Mouse (Mus musculus): ENCODE data around the gene Lrrc25. TPM values are rescaled to one million over a fixed set of nuclear protein-coding genes. Genes with fewer than 3 reads are reported as not detected.

Lrrc25 gene
- polyA plus RNA-seq, 1 experiment: 1.4 TPM

DNA sequence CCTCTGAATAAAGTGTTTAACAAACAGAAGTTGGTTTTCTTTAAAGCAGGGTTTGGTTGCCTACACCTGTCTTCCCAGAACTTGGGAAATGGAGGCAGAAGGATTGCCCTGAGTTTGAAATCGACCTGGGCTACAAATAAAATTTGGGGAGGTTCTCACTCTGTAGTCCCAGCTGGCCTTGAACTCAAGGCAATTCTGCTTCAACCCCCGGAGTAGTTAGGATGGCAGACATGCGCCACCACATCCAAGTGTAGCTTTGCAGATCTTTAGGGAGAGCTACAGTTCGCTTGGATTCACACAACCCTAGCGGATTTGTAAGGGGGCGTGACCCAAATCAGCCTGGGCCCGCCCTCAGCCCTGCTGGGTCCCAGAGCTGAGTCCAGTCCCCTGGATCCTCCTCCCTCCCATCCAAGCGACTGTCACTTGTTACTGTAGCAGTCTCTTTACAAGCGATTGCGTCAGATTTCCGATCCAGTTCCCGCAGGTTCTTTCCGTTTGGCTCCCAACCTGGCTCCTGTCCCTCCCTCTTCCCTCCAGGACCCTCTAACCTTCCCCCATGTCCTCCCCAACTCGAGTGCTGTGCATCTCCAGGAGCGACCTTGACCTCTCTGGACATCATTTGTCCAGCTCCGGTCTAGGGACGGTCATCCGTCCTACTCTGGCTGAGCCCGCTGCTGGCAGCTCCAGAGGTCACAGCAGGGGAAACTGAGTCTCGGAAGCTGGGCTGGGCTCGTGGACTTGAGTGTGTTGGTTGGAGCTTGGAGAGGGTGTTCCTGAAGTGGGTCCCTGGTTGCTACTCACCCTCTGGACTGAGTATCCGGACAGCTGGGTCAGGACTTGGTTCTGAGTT is 14.8 kb downstream of the Lrrc25 start:
- no peak for TF ChIP-seq CTCF (IDR thresholded peaks at IDR 0.05; ENCODE audit: control insufficient read depth, insufficient read depth, insufficient replicate concordance, low read depth, low read length)
- TF ChIP-seq POLR2A (IDR thresholded peaks at IDR 0.05; ENCODE audit: control insufficient read depth, low read depth, low read length): no peak
- Histone ChIP-seq H3K36me3 (ENCODE audit: control insufficient read depth, insufficient read depth, low read length) (no peaks in the 10 kb centered on the region), H3K4me3 (ENCODE audit: control insufficient read depth, low read depth, low read length) (no peak overlapping the region), H3K4me1 (ENCODE audit: control insufficient read depth, insufficient read depth, low read length) (peaks cover 18% of the 10 kb centered on the region), H3K27me3 (ENCODE audit: control insufficient read depth, insufficient read depth, low read length) (no peaks in the 10 kb centered on the region), H3K27ac (ENCODE audit: control insufficient read depth, insufficient read depth, low read depth, low read length) (no peak overlapping the region)

DNA sequence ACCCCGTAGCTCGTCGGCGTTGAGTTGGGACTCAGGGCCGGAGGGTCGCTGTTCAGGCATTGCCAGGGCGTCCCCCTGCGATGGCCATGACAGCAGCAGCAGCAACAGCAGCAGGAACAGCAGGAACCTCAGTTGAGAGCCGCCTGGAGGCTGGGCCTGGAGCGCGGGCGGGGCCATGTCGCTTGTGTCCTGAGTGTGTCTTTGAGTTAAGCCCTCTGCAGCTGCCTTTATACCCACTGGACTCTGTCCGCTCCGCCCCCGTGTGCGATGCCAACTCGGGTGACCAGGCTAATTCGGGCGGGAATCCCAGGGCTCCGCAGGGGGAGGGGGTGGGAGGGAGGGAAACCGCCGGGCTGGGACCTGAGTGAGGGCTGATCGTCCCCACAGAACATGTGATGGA is 15.5 kb downstream of the Lrrc25 start:
- TF ChIP-seq CTCF (IDR thresholded peaks at IDR 0.05; ENCODE audit: control insufficient read depth, insufficient read depth, insufficient replicate concordance, low read depth, low read length): no peak
- no peak overlapping the region for H3K27ac ChIP-seq (ENCODE audit: control insufficient read depth, insufficient read depth, low read depth, low read length)
- no peaks in the 10 kb centered on the region for H3K27me3 ChIP-seq (ENCODE audit: control insufficient read depth, insufficient read depth, low read length)

GRCm38 (mm10) chr8:70632346-70632892 is 16.5 kb downstream of the Lrrc25 start, which contains the start of gene Gdf15:
Gene Gdf15 (minus strand): TSS chr8:70632456.
- H3K27me3 ChIP-seq (ENCODE audit: control insufficient read depth, insufficient read depth, low read length): no peaks in the 10 kb centered on the region
- H3K4me1 ChIP-seq (ENCODE audit: control insufficient read depth, insufficient read depth, low read length): peaks cover 18% of the 10 kb centered on the region
- H3K4me3 ChIP-seq (ENCODE audit: control insufficient read depth, low read depth, low read length): no peak within 1 kb of the TSS
- H3K27ac ChIP-seq (ENCODE audit: control insufficient read depth, insufficient read depth, low read depth, low read length): no peak within 1 kb of the TSS
- TF ChIP-seq CTCF (IDR thresholded peaks at IDR 0.05; ENCODE audit: control insufficient read depth, insufficient read depth, insufficient replicate concordance, low read depth, low read length) (no peak), POLR2A (IDR thresholded peaks at IDR 0.05; ENCODE audit: control insufficient read depth, low read depth, low read length) (no peak)
- H3K36me3 ChIP-seq (ENCODE audit: control insufficient read depth, insufficient read depth, low read length): no peaks in the 10 kb centered on the region

More for the DNA sequence above, 15.5 kb downstream of the Lrrc25 start:
- no peak overlapping the region for H3K4me3 ChIP-seq (ENCODE audit: control insufficient read depth, low read depth, low read length)
- H3K4me1 ChIP-seq (ENCODE audit: control insufficient read depth, insufficient read depth, low read length): peaks cover 18% of the 10 kb centered on the region
- no peaks in the 10 kb centered on the region for H3K36me3 ChIP-seq (ENCODE audit: control insufficient read depth, insufficient read depth, low read length)

- TF ChIP-seq POLR2A (IDR thresholded peaks at IDR 0.05; ENCODE audit: control insufficient read depth, low read depth, low read length): no peak
- no peak for TF ChIP-seq CTCF (IDR thresholded peaks at IDR 0.05; ENCODE audit: control insufficient read depth, insufficient read depth, insufficient replicate concordance, low read depth, low read length)
- no peaks in the 10 kb centered on the region for H3K27me3 ChIP-seq (ENCODE audit: control insufficient read depth, insufficient read depth, low read length)
- peaks cover 18% of the 10 kb centered on the region for H3K4me1 ChIP-seq (ENCODE audit: control insufficient read depth, insufficient read depth, low read length)
- no peaks in the 10 kb centered on the region for H3K36me3 ChIP-seq (ENCODE audit: control insufficient read depth, insufficient read depth, low read length)
- H3K4me3 ChIP-seq (ENCODE audit: control insufficient read depth, low read depth, low read length): no peak overlapping the region
- H3K27ac ChIP-seq (ENCODE audit: control insufficient read depth, insufficient read depth, low read depth, low read length): no peak overlapping the region
Measured at GRCm38 (mm10) chr8:70634066-70634465, 18.1 kb downstream of the Lrrc25 start.

GRCm38 (mm10) chr8:70635527-70635926 is 19.6 kb downstream of the Lrrc25 start:
- Histone ChIP-seq H3K4me1 (ENCODE audit: control insufficient read depth, insufficient read depth, low read length) (peaks cover 8% of the 10 kb centered on the region), H3K27ac (ENCODE audit: control insufficient read depth, insufficient read depth, low read depth, low read length) (no peak overlapping the region), H3K27me3 (ENCODE audit: control insufficient read depth, insufficient read depth, low read length) (no peaks in the 10 kb centered on the region), H3K36me3 (ENCODE audit: control insufficient read depth, insufficient read depth, low read length) (no peaks in the 10 kb centered on the region), H3K4me3 (ENCODE audit: control insufficient read depth, low read depth, low read length) (no peak overlapping the region)
- TF ChIP-seq CTCF (IDR thresholded peaks at IDR 0.05; ENCODE audit: control insufficient read depth, insufficient read depth, insufficient replicate concordance, low read depth, low read length) (no peak), POLR2A (IDR thresholded peaks at IDR 0.05; ENCODE audit: control insufficient read depth, low read depth, low read length) (no peak)

DNA sequence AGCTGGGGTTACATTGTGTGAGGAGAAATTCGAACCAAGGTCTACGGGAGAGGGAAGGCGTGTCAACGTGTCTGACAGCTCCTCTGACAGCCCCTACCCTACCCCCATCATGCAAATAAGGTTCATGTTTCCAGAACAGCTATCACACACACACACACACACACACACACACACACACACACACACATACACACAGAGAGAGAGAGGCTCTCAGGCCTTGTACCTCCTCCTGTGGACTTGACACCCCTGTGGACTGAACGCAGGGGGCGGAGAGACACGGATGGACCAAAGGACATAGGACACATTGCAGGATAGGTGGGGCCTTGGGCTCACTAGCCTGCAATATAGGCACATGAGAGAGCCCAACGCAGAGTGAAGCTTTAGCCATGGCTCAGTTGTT is 20.9 kb downstream of the Lrrc25 start:
- no peak overlapping the region for H3K27ac ChIP-seq (ENCODE audit: control insufficient read depth, insufficient read depth, low read depth, low read length)
- H3K4me1 ChIP-seq (ENCODE audit: control insufficient read depth, insufficient read depth, low read length): peaks cover 3% of the 10 kb centered on the region
- no peak for TF ChIP-seq CTCF (IDR thresholded peaks at IDR 0.05; ENCODE audit: control insufficient read depth, insufficient read depth, insufficient replicate concordance, low read depth, low read length)
- TF ChIP-seq POLR2A (IDR thresholded peaks at IDR 0.05; ENCODE audit: control insufficient read depth, low read depth, low read length): no peak
- H3K4me3 ChIP-seq (ENCODE audit: control insufficient read depth, low read depth, low read length): no peak overlapping the region
- no peaks in the 10 kb centered on the region for H3K27me3 ChIP-seq (ENCODE audit: control insufficient read depth, insufficient read depth, low read length)
- no peaks in the 10 kb centered on the region for H3K36me3 ChIP-seq (ENCODE audit: control insufficient read depth, insufficient read depth, low read length)

- peaks cover 3% of the 10 kb centered on the region for H3K4me1 ChIP-seq (ENCODE audit: control insufficient read depth, insufficient read depth, low read length)
- no peak overlapping the region for H3K27ac ChIP-seq (ENCODE audit: control insufficient read depth, insufficient read depth, low read depth, low read length)
- TF ChIP-seq CTCF (IDR thresholded peaks at IDR 0.05; ENCODE audit: control insufficient read depth, insufficient read depth, insufficient replicate concordance, low read depth, low read length) (no peak), POLR2A (IDR thresholded peaks at IDR 0.05; ENCODE audit: control insufficient read depth, low read depth, low read length) (no peak)
Measured at GRCm38 (mm10) chr8:70638752-70639151, 22.8 kb downstream of the Lrrc25 start.

More at GRCm38 (mm10) chr8:70638752-70639151, 22.8 kb downstream of the Lrrc25 start:
- no peak overlapping the region for H3K4me3 ChIP-seq (ENCODE audit: control insufficient read depth, low read depth, low read length)
- no peaks in the 10 kb centered on the region for H3K36me3 ChIP-seq (ENCODE audit: control insufficient read depth, insufficient read depth, low read length)
- no peaks in the 10 kb centered on the region for H3K27me3 ChIP-seq (ENCODE audit: control insufficient read depth, insufficient read depth, low read length)

Data from testis, adult 2 months (tissue).